ENCODE assay signal across 19 mouse cellular contexts in the genomic region with DNA sequence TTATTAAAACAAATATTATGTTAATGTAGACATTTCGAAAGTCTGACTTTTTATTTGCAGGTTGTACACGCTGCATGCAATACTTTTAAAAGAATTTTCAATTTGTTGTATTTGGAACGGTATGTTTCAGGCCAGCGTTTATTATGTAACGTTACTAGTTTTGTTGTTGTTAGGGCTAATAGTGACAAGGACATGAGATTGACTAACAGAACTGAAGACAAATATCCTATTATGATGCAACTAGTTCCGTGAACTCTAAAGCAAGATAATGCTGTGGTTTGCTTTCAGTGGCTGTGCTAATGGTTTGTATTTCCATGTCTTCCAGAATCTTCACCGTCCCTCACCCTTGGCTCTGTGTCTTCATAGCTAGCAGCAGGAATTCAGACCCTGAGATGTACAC.
"Had no signal": no experiment of that assay in that cellular context is flagged by ENCODE, and none has a peak within 500 bp of the region (broad histone marks: within the 10 kb centered on the region; RNA-seq: fewer than 3 reads in every experiment).

No protein-coding gene starts in this region.

- H3K27ac ChIP-seq: liver, embryonic 14.5 days; midbrain, embryonic 10.5 days; midbrain, embryonic 12.5 days; neural tube, embryonic 13.5 days; neural tube, embryonic 15.5 days had no signal

- H3K4me3 ChIP-seq: midbrain, embryonic 10.5 days; midbrain, embryonic 12.5 days; myocyte; neural tube, embryonic 13.5 days; neural tube, embryonic 15.5 days had no signal

- H3K27me3 ChIP-seq: midbrain, embryonic 12.5 days; neural tube, embryonic 13.5 days; neural tube, embryonic 15.5 days had no signal

- H3K9me3 ChIP-seq: midbrain, embryonic 10.5 days; midbrain, embryonic 12.5 days; neural tube, embryonic 13.5 days; neural tube, embryonic 15.5 days had no signal

- ATAC-seq: midbrain, embryonic 16.5 days had no signal

- DNase-seq: lung, adult 18-20 months; lung, embryonic 14.5 days; lung, postnatal 36 days; midbrain, embryonic 14.5 days; retina, postnatal 1 day; right cerebral cortex, adult 18-20 months; right cerebral cortex, postnatal 25 days; right cerebral cortex, postnatal 4 days; spleen, adult 18-20 months; thymus, adult 18-20 months; thymus, postnatal 14 days; thymus, postnatal 36 days had no signal

- H3K9ac ChIP-seq: liver, embryonic 14.5 days; lung, embryonic 14.5 days; midbrain, embryonic 12.5 days; neural tube, embryonic 13.5 days; neural tube, embryonic 15.5 days had no signal

- H3K4me2 ChIP-seq: lung, embryonic 14.5 days; midbrain, embryonic 12.5 days; neural tube, embryonic 13.5 days; neural tube, embryonic 15.5 days had no signal

- H3K36me3 ChIP-seq: midbrain, embryonic 10.5 days; midbrain, embryonic 12.5 days; neural tube, embryonic 13.5 days; neural tube, embryonic 15.5 days had no signal
